Mouse (Mus musculus): ENCODE data around the gene Mrps35. TPM values are rescaled to one million over a fixed set of nuclear protein-coding genes. Genes with fewer than 3 reads are reported as not detected.

Mrps35 gene
- polyA plus RNA-seq (2012; rRNA removed), result 11.2 TPM in 2 replicates

DNA sequence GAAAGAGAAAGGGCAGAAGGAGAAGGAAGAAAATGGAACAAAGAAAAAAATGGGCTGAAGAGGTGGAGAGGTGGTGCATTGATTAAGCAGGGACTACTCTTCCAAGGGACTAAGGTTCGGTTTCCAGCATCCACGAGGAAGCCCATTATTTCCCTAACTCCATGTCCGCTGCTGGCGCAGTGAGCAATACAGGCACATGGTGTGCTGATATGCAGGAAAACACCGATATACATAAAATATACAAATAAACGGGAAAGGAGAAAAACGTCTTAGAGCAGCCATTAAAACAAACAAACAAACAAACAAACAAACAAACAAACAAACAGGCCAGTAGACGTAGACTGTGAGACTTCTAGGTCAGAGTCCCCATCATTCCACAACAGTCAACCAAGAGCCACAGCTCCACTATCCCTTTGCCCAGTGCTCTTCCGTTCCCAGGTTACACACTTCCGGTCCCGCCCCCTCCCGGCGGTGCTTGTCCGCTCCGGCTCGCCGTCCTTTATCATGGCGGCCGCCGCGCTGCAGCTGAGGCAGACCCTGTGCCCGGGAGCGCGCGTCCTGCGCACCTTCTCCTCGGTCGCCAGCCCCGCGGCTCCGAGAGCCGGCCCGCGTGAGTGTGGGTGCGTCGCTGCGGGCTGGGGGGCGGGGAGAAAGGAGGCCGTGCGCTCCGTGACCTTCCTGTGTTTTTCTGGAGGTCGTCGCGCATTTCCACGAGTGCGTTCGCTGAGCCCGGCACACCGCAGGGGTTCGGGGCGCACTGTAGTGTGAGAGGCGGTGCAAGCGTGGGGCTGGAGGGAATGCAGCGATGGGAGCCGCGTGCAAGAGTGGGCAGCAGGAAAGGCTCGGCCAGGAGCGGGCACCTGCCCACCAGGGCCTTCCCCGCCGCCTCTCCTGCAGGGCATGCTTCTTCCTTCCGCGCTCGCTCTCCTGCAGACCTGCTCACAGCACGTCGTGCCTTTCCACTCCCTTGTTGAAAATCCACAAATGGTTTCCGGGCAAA lies at the start of gene Mrps35:
TSS of gene Mrps35 (plus strand) at position 474 of the 1,000 bp plus-strand sequence.

GRCm38 (mm10) chr6:147032303-147032925 lies 10.2 kb upstream of the Mrps35 start, which contains the start of gene Rep15:
TSS of gene Rep15 (plus strand) at chr6:147032584.

GRCm38 (mm10) chr6:147086594-147087225 lies 44.1 kb downstream of the Mrps35 start, which contains the start of gene Mansc4:
TSS of gene Mansc4 (minus strand) at chr6:147087032.

GRCm38 (mm10) chr6:147091136-147092120 lies 48.9 kb downstream of the Mrps35 start, which contains the start of gene Klhl42:
TSS of gene Klhl42 (plus strand) at chr6:147091379.

Other genes starting within 250 kb of the Mrps35 start
- 1.6 and 9.6 TPM in 2 replicates for gene Arntl2, start 246.7 kb upstream of the Mrps35 start, polyA plus RNA-seq (2012; rRNA removed)
- not detected in 2 replicates for gene Smco2, start 192.7 kb upstream of the Mrps35 start, polyA plus RNA-seq (2012; rRNA removed)
- 7.5 and 8.6 TPM in 2 replicates for gene Ppfibp1, start 154.3 kb upstream of the Mrps35 start, polyA plus RNA-seq (2012; rRNA removed)
- not detected in 2 replicates for gene 1700034J05Rik, start 88.3 kb upstream of the Mrps35 start, polyA plus RNA-seq (2012; rRNA removed)
- gene Rep15, start 10.2 kb upstream of the Mrps35 start, polyA plus RNA-seq (2012; rRNA removed), result 33.5 and 38.3 TPM in 2 replicates
- 0.99 and 1.1 TPM in 2 replicates for gene Mansc4, start 44.3 kb downstream of the Mrps35 start, polyA plus RNA-seq (2012; rRNA removed)
- 7.8 and 11.8 TPM in 2 replicates for gene Klhl42, start 48.6 kb downstream of the Mrps35 start, polyA plus RNA-seq (2012; rRNA removed)
- 2.0 and 2.6 TPM in 2 replicates for gene Pthlh, start 221.4 kb downstream of the Mrps35 start, polyA plus RNA-seq (2012; rRNA removed)